Comparison of ENCODE assay signal across 15 mouse cellular contexts in the genomic region with DNA sequence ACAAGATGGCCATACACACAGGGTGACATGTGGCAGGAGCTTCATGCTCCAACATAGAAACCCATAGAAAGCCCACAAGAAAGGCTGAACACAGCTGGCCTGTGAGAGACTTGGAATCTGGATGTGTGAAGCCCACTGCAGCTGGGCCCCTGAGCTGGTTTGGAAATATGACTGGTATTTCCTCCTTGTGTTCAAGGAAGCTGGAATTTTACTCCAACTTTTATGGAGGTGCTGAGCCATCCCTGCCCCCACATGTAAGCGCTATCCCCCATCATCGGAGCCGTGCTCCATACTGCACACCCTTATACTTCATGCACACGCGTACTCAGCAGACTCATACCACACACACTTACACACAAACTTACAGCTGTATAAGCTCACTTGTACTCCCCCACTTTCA.
DNase-seq lines count a peak whose midpoint lies in the region; ATAC-seq and TF ChIP-seq lines count a peak whose summit lies in the region.
"Had no signal": no experiment of that assay in that cellular context is flagged by ENCODE, and none has a peak within 500 bp of the region (broad histone marks: within the 10 kb centered on the region; RNA-seq: fewer than 3 reads in every experiment).

No protein-coding gene starts in this region.

- 0 out of 2 replicates have a peak, but pooled peaks cover 3% of the 10 kb centered on the region for H3K9me3 ChIP-seq in intestine, embryonic 14.5 days (ENCODE audit: control insufficient read depth, low read length)
- 0 out of 2 replicates have a peak, but pooled peaks cover 3% of the 10 kb centered on the region for H3K9me3 ChIP-seq in intestine, postnatal 0 days (ENCODE audit: control insufficient read depth)
- H3K9me3 ChIP-seq in lung, embryonic 14.5 days (ENCODE audit: low read depth, low read length) = no peaks in the 10 kb centered on the region
- H3K9me3 ChIP-seq in embryonic facial prominence, embryonic 15.5 days (replicated peaks) = no peaks in the 10 kb centered on the region
- no peaks in the 10 kb centered on the region for H3K9me3 ChIP-seq in limb, embryonic 15.5 days
- H3K9me3 ChIP-seq: hindbrain, embryonic 13.5 days; midbrain, embryonic 12.5 days; neural tube, embryonic 13.5 days had no signal

- ATAC-seq in intestine, embryonic 14.5 days (replicated peaks; ENCODE audit: low FRiP score, low TSS enrichment, low read depth) = 0 out of 2 replicates have a peak, but pooled peaks have one; percentile 50
- no peak for ATAC-seq in intestine, postnatal 0 days
- peak; percentile 56; the same call in 1 of the 2 replicates for ATAC-seq in lung, embryonic 14.5 days (ENCODE audit: insufficient read depth)
- ATAC-seq in embryonic facial prominence, embryonic 15.5 days (ENCODE audit: insufficient number of reproducible peaks, low FRiP score, low TSS enrichment, low read depth) = no peak
- ATAC-seq in limb, embryonic 15.5 days (ENCODE audit: insufficient number of reproducible peaks, low FRiP score, low TSS enrichment, low read depth) = peak; percentile 65

- WGBS in intestine, embryonic 14.5 days = 50% methylated on average over 5 of the region's 5 CpGs
- WGBS in intestine, postnatal 0 days = 73% methylated on average over 5 of the region's 5 CpGs
- WGBS in lung, embryonic 14.5 days = 39% methylated on average over 5 of the region's 5 CpGs
- WGBS in embryonic facial prominence, embryonic 15.5 days = 70% methylated on average over 5 of the region's 5 CpGs
- 23% methylated on average over 5 of the region's 5 CpGs for WGBS in limb, embryonic 15.5 days

- H3K4me2 ChIP-seq in intestine, embryonic 14.5 days (ENCODE audit: low read length) = 0 out of 2 replicates have a peak overlapping the region, but pooled peaks have one; percentile 9
- no peak overlapping the region for H3K4me2 ChIP-seq in intestine, postnatal 0 days (replicated peaks; ENCODE audit: low read depth)
- H3K4me2 ChIP-seq in lung, embryonic 14.5 days = no peak overlapping the region
- no peak overlapping the region for H3K4me2 ChIP-seq in embryonic facial prominence, embryonic 15.5 days (replicated peaks)
- peak overlapping the region; percentile 8; the same call in 1 of the 2 replicates for H3K4me2 ChIP-seq in limb, embryonic 15.5 days
- H3K4me2 ChIP-seq: hindbrain, embryonic 13.5 days; midbrain, embryonic 12.5 days; neural tube, embryonic 13.5 days had no signal

- no peak for TF ChIP-seq CTCF in intestine, postnatal 0 days (IDR thresholded peaks at IDR 0.05; ENCODE audit: low read depth)
- no peak for TF ChIP-seq CTCF in lung, embryonic 14.5 days (IDR thresholded peaks at IDR 0.05; ENCODE audit: low read depth)

- H3K27me3 ChIP-seq in intestine, embryonic 14.5 days (replicated peaks; ENCODE audit: control insufficient read depth, insufficient read depth, low read length) = no peaks in the 10 kb centered on the region
- H3K27me3 ChIP-seq in intestine, postnatal 0 days (replicated peaks; ENCODE audit: control insufficient read depth, insufficient read depth, low read length) = no peaks in the 10 kb centered on the region
- H3K27me3 ChIP-seq in lung, embryonic 14.5 days (ENCODE audit: insufficient read depth, low read length) = no peaks in the 10 kb centered on the region
- H3K27me3 ChIP-seq in embryonic facial prominence, embryonic 15.5 days = no peaks in the 10 kb centered on the region
- H3K27me3 ChIP-seq in limb, embryonic 15.5 days = no peaks in the 10 kb centered on the region
- H3K27me3 ChIP-seq: hindbrain, embryonic 13.5 days; midbrain, embryonic 12.5 days; neural tube, embryonic 13.5 days had no signal

- peak overlapping the region; percentile 48 for H3K27ac ChIP-seq in intestine, embryonic 14.5 days (ENCODE audit: low read depth)
- no peak overlapping the region for H3K27ac ChIP-seq in intestine, postnatal 0 days (ENCODE audit: low read depth, low read length)
- H3K27ac ChIP-seq in lung, embryonic 14.5 days (ENCODE audit: low read depth) = no peak overlapping the region
- H3K27ac ChIP-seq in embryonic facial prominence, embryonic 15.5 days (replicated peaks) = peak overlapping the region; percentile 58; the same call in 1 of the 2 replicates
- peak overlapping the region; percentile 71 for H3K27ac ChIP-seq in limb, embryonic 15.5 days
- H3K27ac ChIP-seq: hindbrain, embryonic 13.5 days; liver, embryonic 14.5 days; midbrain, embryonic 12.5 days; neural tube, embryonic 13.5 days had no signal

- DNase-seq in intestine, embryonic 14.5 days (ENCODE audit: low spot score) = no peak
- DNase-seq in lung, embryonic 14.5 days = peak; percentile 55
- DNase-seq in lung, adult 18-20 months = no peak
- no peak for DNase-seq in heart, postnatal 4 days
- DNase-seq in spleen, postnatal 36 days (ENCODE audit: low spot score in 2 of 2) = no peak
- DNase-seq: gastrocnemius, postnatal 14 days; kidney, adult 9 months; thymus, postnatal 4 days had no signal

- no peak overlapping the region for H3K4me3 ChIP-seq in intestine, embryonic 14.5 days (ENCODE audit: low read depth, low read length)
- H3K4me3 ChIP-seq in intestine, postnatal 0 days (ENCODE audit: low read depth, low read length) = no peak overlapping the region
- H3K4me3 ChIP-seq in lung, embryonic 14.5 days (ENCODE audit: low read depth, low read length) = no peak overlapping the region
- H3K4me3 ChIP-seq in embryonic facial prominence, embryonic 15.5 days (replicated peaks) = no peak overlapping the region
- H3K4me3 ChIP-seq in limb, embryonic 15.5 days = no peak overlapping the region
- H3K4me3 ChIP-seq: hindbrain, embryonic 13.5 days; midbrain, embryonic 12.5 days; neural tube, embryonic 13.5 days had no signal

- H3K4me1 ChIP-seq in intestine, embryonic 14.5 days (replicated peaks; ENCODE audit: control insufficient read depth, insufficient read depth, low read length) = peaks cover 8% of the 10 kb centered on the region
- no peaks in the 10 kb centered on the region for H3K4me1 ChIP-seq in intestine, postnatal 0 days (replicated peaks; ENCODE audit: control insufficient read depth, insufficient read depth, low read length)
- H3K4me1 ChIP-seq in lung, embryonic 14.5 days (ENCODE audit: insufficient read depth) = no peaks in the 10 kb centered on the region
- H3K4me1 ChIP-seq in embryonic facial prominence, embryonic 15.5 days = peaks cover 10% of the 10 kb centered on the region
- peaks cover 15% of the 10 kb centered on the region for H3K4me1 ChIP-seq in limb, embryonic 15.5 days
- H3K4me1 ChIP-seq: midbrain, embryonic 12.5 days had no signal

- no peaks in the 10 kb centered on the region for H3K36me3 ChIP-seq in intestine, embryonic 14.5 days (ENCODE audit: control insufficient read depth, insufficient read depth, low read length)
- no peaks in the 10 kb centered on the region for H3K36me3 ChIP-seq in intestine, postnatal 0 days (ENCODE audit: control insufficient read depth, insufficient read depth)
- H3K36me3 ChIP-seq in lung, embryonic 14.5 days (ENCODE audit: insufficient read depth) = no peaks in the 10 kb centered on the region
- H3K36me3 ChIP-seq in embryonic facial prominence, embryonic 15.5 days = no peaks in the 10 kb centered on the region
- no peaks in the 10 kb centered on the region for H3K36me3 ChIP-seq in limb, embryonic 15.5 days
- H3K36me3 ChIP-seq: hindbrain, embryonic 13.5 days; midbrain, embryonic 12.5 days; neural tube, embryonic 13.5 days had no signal

- H3K9ac ChIP-seq in intestine, embryonic 14.5 days (ENCODE audit: low read length) = no peak overlapping the region
- H3K9ac ChIP-seq in intestine, postnatal 0 days (ENCODE audit: low read depth, low read length) = no peak overlapping the region
- no peak overlapping the region for H3K9ac ChIP-seq in lung, embryonic 14.5 days
- no peak overlapping the region for H3K9ac ChIP-seq in embryonic facial prominence, embryonic 15.5 days
- no peak overlapping the region for H3K9ac ChIP-seq in limb, embryonic 15.5 days
- H3K9ac ChIP-seq: hindbrain, embryonic 13.5 days; liver, embryonic 14.5 days; midbrain, embryonic 12.5 days; neural tube, embryonic 13.5 days had no signal

Comparison
In these comparisons a context has a peak if more than half of its experiments do, and no peak if none do; other contexts are left out.
1. ATAC-seq: peak in intestine, embryonic 14.5 days (single experiment), lung, embryonic 14.5 days (single experiment) and limb, embryonic 15.5 days (single experiment); none in intestine, postnatal 0 days (single experiment) and embryonic facial prominence, embryonic 15.5 days (single experiment).
2. H3K27ac ChIP-seq: peak in intestine, embryonic 14.5 days (single experiment), embryonic facial prominence, embryonic 15.5 days (single experiment) and limb, embryonic 15.5 days (single experiment); none in intestine, postnatal 0 days (single experiment) and lung, embryonic 14.5 days (single experiment).
3. H3K4me2 ChIP-seq: peak in intestine, embryonic 14.5 days (single experiment) and limb, embryonic 15.5 days (single experiment); none in intestine, postnatal 0 days (single experiment), lung, embryonic 14.5 days (single experiment) and embryonic facial prominence, embryonic 15.5 days (single experiment).